Mouse (Mus musculus) layer of hippocampus, adult 9-10 months (tissue): Measurements from ENCODE around the gene Ncln.
A peak's percentile ranks its signal among the peaks of the same experiment; 100 is the strongest.

Source experiments
- DNase-seq: peaks from one replicate; pipeline ENCODE4 v3.0.0; 2022; ENCODE audit warnings: low spot score

Ncln gene

GRCm38 (mm10) chr10:81496264-81496901 is at the start of gene Ncln:
TSS of gene Ncln (minus strand) at chr10:81496392.
- peak; percentile 97 for DNase-seq

DNA sequence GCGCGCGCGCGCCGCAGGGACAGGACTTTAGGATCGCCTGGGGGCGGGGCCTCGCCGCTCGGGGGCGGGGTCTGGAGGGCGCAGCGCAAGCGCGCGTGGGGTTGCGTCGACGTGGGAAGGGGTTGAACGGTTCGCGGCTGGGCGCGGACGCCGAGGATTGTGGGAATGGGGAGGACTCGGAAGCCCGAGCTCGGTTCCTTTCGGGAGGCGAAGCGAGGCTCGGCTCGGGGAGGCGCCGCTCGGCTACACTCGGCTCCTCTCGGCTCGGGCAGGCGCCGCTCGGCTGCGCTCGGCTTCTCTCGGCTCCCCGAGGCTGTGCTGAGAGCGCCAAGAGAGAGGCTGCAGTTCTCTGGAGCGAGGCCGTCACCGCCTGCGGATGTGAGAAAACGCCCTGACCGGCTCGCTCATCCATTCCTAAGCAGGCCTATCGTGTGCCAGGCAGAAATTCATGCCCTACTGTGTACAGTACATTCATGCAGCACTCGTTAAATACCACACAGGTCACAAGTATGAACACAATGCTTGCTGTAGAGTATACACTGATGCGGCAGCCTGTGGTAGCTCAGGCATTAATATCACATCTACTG is 49.1 kb upstream of the Ncln start, which contains the start of gene Gna11:
Gene Gna11, minus strand, starts transcription at position 30 of the 587 bp plus-strand sequence.
- peak; percentile 95 for DNase-seq

GRCm38 (mm10) chr10:81544296-81545160 is 48.3 kb upstream of the Ncln start:
- DNase-seq: no peak

GRCm38 (mm10) chr10:81543633-81544032 is 47.4 kb upstream of the Ncln start:
- no peak for DNase-seq

DNA sequence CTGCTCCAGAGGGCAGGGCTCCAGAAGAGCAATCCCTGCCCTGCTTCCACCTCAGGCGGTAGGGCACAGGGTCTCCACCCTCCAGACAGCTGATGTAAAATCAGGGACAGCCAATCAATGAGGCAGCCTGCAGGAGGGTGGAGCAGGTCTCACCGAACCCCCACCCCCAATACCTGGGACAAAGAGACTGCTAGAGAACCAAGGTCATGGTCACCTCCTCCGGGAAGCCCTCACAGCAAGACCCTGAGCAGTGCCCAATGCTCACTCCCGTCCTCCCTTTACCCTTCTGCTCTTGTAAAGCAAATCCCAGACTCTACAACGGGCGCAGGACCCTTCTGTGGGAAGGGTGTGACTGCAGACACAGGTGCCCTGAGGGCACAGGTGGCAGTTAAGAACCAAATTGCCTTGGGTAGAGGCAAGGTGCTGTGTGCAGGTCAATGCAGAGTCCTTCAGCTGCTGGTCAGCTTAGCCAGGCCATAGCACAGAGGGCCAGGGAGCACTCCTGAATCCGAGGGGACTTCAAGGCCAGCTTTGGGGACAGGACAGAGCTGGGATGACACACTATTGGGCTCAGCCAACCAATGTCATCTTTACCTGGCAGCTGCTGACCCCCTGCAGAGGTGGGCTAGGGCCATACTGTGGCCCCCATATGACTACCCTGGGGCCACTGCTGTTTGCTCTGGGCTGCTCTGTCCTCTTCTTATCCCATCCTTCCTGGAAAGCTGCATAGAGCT is 46.7 kb upstream of the Ncln start:
- DNase-seq: no peak

GRCm38 (mm10) chr10:81541803-81542202 is 45.6 kb upstream of the Ncln start:
- no peak for DNase-seq

DNA sequence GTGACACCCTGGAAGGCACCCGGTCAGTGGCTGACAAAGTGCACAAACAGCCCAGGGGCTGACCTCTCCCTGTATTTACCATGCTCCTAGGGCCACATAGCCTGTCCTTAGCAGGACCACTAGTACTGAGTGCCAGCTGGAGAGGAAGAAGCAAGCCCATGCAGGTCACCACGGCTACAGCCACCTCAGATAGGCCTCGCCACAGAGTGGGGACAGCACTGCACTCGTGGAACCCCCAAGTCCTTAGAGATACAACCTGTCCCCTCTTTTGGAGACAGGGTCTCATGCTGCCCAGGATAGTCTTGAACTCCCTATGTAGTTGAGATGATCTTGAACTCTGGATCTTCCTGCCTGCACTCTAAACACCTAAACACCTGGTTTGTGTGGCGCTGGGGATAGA is 45.2 kb upstream of the Ncln start:
- no peak for DNase-seq

- no peak for DNase-seq
These were observed 42.3 kb upstream of the Ncln start for GRCm38 (mm10) chr10:81538321-81539048.

- DNase-seq: no peak
These were observed 41.2 kb upstream of the Ncln start for GRCm38 (mm10) chr10:81537429-81537828.

DNA sequence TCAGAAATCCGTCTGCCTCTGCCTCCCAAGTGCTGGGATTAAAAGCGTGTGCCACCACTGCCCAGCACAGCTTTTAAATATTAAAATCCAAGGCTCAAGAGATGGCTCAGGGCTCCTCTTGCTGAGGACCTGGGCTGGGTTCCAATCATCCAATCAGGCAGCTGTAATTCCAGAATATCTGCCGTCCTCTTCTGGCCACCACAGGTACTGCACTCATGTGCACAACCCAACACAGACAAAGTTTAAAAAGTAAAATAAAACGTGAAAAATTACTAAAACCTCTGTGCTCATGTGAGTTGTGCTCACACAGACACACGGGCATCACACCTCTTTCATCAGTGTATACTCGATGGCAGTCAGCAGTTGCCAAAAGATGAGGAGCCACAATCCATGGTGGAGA is 40.5 kb upstream of the Ncln start:
- DNase-seq: no peak

- DNase-seq: no peak
These were observed 38.6 kb upstream of the Ncln start for GRCm38 (mm10) chr10:81534826-81535225.

GRCm38 (mm10) chr10:81526779-81527178 is 30.6 kb upstream of the Ncln start:
- no peak for DNase-seq

DNA sequence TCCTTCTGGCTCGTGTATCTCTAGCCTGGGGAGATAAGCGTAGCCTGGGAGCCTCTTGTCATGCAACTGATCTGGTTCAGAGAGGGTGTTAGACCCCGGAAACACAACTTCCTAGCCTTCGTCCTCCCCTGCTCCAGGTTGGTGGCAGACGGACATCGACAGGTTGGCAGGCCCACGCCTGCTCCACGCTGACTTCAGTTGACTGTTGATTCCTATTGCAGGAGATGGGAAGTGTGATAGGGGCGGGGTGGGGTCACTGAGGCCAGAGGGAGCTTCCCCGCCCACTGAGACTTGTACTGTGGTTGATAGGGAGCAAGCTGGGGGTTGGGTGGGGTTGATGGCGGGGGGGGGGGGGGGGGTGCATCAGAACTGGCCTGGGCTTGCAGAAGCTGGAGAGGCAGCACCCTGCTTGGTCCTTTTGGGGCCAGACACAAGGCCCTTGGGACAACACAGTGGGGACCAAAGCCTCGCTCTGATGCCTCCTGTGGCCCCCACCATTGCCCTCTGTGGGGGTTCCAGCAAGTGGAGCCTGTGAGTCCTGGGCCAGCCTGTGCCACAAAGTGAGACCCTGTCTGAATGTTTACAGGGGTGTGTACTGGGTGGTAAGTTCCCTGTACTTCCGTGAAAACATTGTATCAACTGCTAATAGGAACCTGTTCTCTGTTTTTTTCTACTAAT is 29.0 kb upstream of the Ncln start:
- DNase-seq: no peak

DNA sequence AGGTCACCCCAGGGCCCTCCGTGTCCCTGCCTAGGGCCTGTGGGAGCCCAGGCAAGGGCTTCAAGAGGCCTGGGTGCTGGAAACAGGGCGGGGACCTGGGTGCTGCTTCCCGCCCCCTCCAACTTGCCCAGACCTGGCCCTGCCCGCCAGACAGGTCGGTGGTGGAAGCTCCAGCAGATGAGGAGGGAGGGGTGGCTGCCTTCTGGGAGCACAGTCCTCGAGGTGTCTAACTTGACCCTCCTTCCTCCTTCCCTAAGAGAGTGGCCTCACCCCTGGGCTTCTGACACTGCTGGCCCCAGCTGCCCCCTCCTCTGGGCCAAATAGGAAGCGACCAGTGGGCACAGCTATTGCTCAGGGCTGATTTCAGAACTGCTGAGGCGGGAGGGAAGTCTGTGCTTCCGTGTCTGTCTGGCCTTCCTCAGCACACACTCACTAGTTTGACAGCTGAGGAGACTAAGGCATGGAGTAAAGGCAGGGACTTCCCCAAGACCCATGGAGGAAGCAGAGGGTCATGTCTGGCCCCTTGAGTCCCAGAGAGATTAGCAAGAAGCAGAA is 27.9 kb upstream of the Ncln start, which contains the start of gene Gna15:
Gene Gna15, minus strand, starts transcription at position 175 of the 555 bp plus-strand sequence.
- DNase-seq: no peak

GRCm38 (mm10) chr10:81523570-81523969 is 27.4 kb upstream of the Ncln start:
- no peak for DNase-seq

- no peak for DNase-seq
These were observed 26.9 kb upstream of the Ncln start for GRCm38 (mm10) chr10:81523142-81523541.

DNA sequence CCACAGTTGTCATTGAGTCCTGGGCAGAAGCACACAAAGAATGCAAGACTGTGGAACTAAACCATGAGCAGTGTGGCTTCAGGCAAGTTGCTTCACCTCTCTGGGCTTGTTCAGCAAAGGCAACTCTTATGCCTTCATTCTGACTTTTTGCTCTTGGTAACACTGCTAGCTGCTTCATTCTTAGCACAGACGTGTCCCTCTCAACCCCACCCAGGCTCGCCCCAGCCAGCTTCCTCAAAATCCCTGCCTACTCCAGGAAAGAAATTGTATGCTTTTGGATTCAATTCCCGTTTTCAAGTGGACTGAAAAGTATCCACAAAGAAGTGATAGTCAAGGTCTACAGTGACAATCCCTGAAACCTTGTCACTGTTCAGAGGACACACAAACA is 23.8 kb upstream of the Ncln start:
- no peak for DNase-seq

- no peak for DNase-seq
These were observed 23.2 kb upstream of the Ncln start for GRCm38 (mm10) chr10:81519227-81519977.

DNA sequence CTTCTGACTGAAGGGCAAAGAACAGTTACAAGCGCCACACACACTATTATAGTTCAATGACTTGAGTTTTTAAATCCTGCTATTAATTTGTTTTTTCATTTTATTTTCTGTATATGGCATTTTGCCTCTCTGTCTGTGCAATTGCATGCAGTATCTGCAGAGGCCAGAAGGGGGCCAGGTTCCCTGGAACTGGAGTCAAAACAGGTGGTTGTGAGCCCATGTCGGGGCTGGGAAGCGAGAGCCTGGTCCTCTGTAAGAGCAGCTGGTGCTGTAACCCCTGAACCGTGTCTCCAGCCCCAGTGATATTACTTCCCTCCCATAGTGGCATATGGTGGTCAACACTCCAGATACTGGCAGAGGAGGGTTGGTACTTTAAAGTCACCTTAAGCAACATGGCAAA is 22.4 kb upstream of the Ncln start:
- DNase-seq: no peak

DNA sequence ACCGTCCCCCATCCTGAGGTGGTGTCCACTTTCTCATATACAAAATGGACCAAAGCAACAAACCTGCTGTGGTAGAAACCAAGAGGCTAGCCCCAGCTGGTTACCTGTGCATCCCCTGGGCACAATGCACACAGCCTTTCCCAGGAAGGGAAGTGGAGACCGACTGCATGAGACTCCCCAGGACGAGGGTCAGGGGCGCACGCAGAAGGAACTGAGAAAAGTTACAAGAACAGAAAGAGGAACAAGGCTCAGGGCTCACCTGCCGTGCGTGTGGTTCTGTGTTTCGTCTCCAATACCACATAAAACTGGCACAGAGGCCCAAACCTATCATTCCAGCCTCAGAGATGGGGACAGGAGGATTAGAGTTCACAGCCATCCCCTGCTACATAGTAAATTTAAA is 21.0 kb upstream of the Ncln start:
- DNase-seq: no peak
